Mouse (Mus musculus) limb, embryonic 13.5 days (tissue): ENCODE data around the gene Syt17. TPM values are rescaled to one million over a fixed set of nuclear protein-coding genes. Genes with fewer than 3 reads are reported as not detected.

Experiments
- ATAC-seq: fragments of 200-750 bp; cut with Nextera tagmentation; 2 replicates; pipeline ENCODE4 v1.8.0; 2017; ENCODE audit warnings: low read depth, moderate number of reproducible peaks, moderate TSS enrichment; ENCODE audit not compliant: low FRiP score
- H3K27ac ChIP-seq: fragments of 300-500 bp; sonication (generic); 2 replicates; pipeline ENCODE4 v1.5.1; 2015; ENCODE audit warnings: inconsistent platforms, mild to moderate bottlenecking, moderate library complexity
- H3K27me3 ChIP-seq: fragments of 300-500 bp; sonication (generic); 2 replicates; pipeline ENCODE4 v1.6.1; 2015; ENCODE audit warnings: mild to moderate bottlenecking, inconsistent platforms
- H3K36me3 ChIP-seq: fragments of 300-500 bp; sonication (generic); 2 replicates; pipeline ENCODE4 v1.6.1; 2015; ENCODE audit warnings: inconsistent platforms, mild to moderate bottlenecking, moderate library complexity
- H3K4me1 ChIP-seq: fragments of 300-500 bp; sonication (generic); 2 replicates; pipeline ENCODE4 v1.6.1; 2015; ENCODE audit warnings: inconsistent platforms
- H3K4me2 ChIP-seq: fragments of 300-500 bp; sonication (generic); replicated peaks from 2 replicates; pipeline ENCODE4 v1.6.1; 2015; ENCODE audit warnings: inconsistent platforms, mild to moderate bottlenecking, moderate library complexity
- H3K4me3 ChIP-seq: fragments of 300-500 bp; sonication (generic); 2 replicates; pipeline ENCODE4 v1.5.1; 2015; ENCODE audit warnings: moderate library complexity, mild to moderate bottlenecking, inconsistent platforms
- H3K9ac ChIP-seq: fragments of 300-500 bp; sonication (generic); 2 replicates; pipeline ENCODE4 v1.6.1; 2015; ENCODE audit warnings: mild to moderate bottlenecking, inconsistent platforms
- H3K9me3 ChIP-seq: fragments of 300-500 bp; sonication (generic); 2 replicates; pipeline ENCODE4 v1.6.1; 2016; ENCODE audit warnings: inconsistent platforms
- WGBS: fragments of 180-500 bp; shearing (Covaris S2); methylation state at CpG from one replicate; pipeline ENCODE4 v1.1.7; 2015; 5-methylcytosine and 5-hydroxymethylcytosine counted together
- polyA plus RNA-seq: library from polyadenylated mRNA; unstranded; fragments of >200 nt; fragmentation: Nextera tagmentation; extraction: Ambion mirVana; gene quantifications from 2 replicates; pipeline ENCODE4 v1.2.1, GENCODE M21; 2015

Syt17 gene
- polyA plus RNA-seq, 1 experiment from 2014 or later: 1.8 TPM

GRCm38 (mm10) chr7:118481047-118481810 is 33.2 kb upstream of the Syt17 start:
- ATAC-seq: no peak
- 81% methylated on average over 10 of the region's 10 CpGs for WGBS
- peaks cover 16% of the 10 kb centered on the region for H3K4me1 ChIP-seq

GRCm38 (mm10) chr7:118480160-118480709 is 32.2 kb upstream of the Syt17 start:
- H3K27me3 ChIP-seq: no peaks in the 10 kb centered on the region
- H3K9me3 ChIP-seq: no peaks in the 10 kb centered on the region
- H3K36me3 ChIP-seq: peaks cover 13% of the 10 kb centered on the region; the same call in 1 of the 2 replicates
- no peak overlapping the region for H3K9ac ChIP-seq
- H3K4me2 ChIP-seq: no peak overlapping the region
- no peak overlapping the region for H3K27ac ChIP-seq
- no peak for ATAC-seq
- H3K4me3 ChIP-seq: no peak overlapping the region
- H3K4me1 ChIP-seq: peaks cover 16% of the 10 kb centered on the region
- WGBS: 88% methylated on average over 9 of the region's 9 CpGs

More at GRCm38 (mm10) chr7:118481047-118481810, 33.2 kb upstream of the Syt17 start:
- Histone ChIP-seq H3K9ac (no peak overlapping the region), H3K4me3 (no peak overlapping the region), H3K9me3 (no peaks in the 10 kb centered on the region), H3K27me3 (no peaks in the 10 kb centered on the region), H3K36me3 (peaks cover 20% of the 10 kb centered on the region; the same call in 1 of the 2 replicates), H3K4me2 (no peak overlapping the region), H3K27ac (no peak overlapping the region)

GRCm38 (mm10) chr7:118478835-118479312 is 30.9 kb upstream of the Syt17 start:
- Histone ChIP-seq H3K27ac (no peak overlapping the region; the same call in 1 of the 2 replicates), H3K9ac (no peak overlapping the region), H3K4me2 (no peak overlapping the region), H3K4me3 (no peak overlapping the region), H3K27me3 (no peaks in the 10 kb centered on the region), H3K36me3 (0 out of 2 replicates have a peak, but pooled peaks cover under 1% of the 10 kb centered on the region), H3K9me3 (peaks cover 10% of the 10 kb centered on the region; the same call in 1 of the 2 replicates), H3K4me1 (peaks cover 16% of the 10 kb centered on the region)
- no peak for ATAC-seq
- WGBS: 33% methylated on average over 3 of the region's 3 CpGs

GRCm38 (mm10) chr7:118476428-118476827 is 28.4 kb upstream of the Syt17 start:
- no peak for ATAC-seq
- H3K4me3 ChIP-seq: no peak overlapping the region
- peaks cover 14% of the 10 kb centered on the region for H3K9me3 ChIP-seq
- no peak overlapping the region for H3K4me2 ChIP-seq
- no peaks in the 10 kb centered on the region for H3K27me3 ChIP-seq
- H3K9ac ChIP-seq: no peak overlapping the region
- no peak overlapping the region for H3K27ac ChIP-seq
- no peaks in the 10 kb centered on the region for H3K36me3 ChIP-seq
- 63% methylated on average over 5 of the region's 5 CpGs for WGBS
- H3K4me1 ChIP-seq: peaks cover 16% of the 10 kb centered on the region

- no peak overlapping the region for H3K9ac ChIP-seq
- ATAC-seq: peak; percentile 30; the same call in 1 of the 2 replicates
- H3K4me3 ChIP-seq: no peak overlapping the region
- no peak overlapping the region for H3K4me2 ChIP-seq
- peaks cover 16% of the 10 kb centered on the region for H3K4me1 ChIP-seq
- WGBS: 84% methylated on average over 7 of the region's 7 CpGs
- H3K9me3 ChIP-seq: peaks cover 14% of the 10 kb centered on the region
- no peak overlapping the region for H3K27ac ChIP-seq
- H3K36me3 ChIP-seq: no peaks in the 10 kb centered on the region
- no peaks in the 10 kb centered on the region for H3K27me3 ChIP-seq
Measured at GRCm38 (mm10) chr7:118475008-118475705, 27.1 kb upstream of the Syt17 start.

- Histone ChIP-seq H3K27me3 (no peaks in the 10 kb centered on the region), H3K4me2 (no peak overlapping the region), H3K4me1 (no peaks in the 10 kb centered on the region), H3K9me3 (peaks cover 14% of the 10 kb centered on the region), H3K9ac (no peak overlapping the region), H3K4me3 (no peak overlapping the region), H3K36me3 (no peaks in the 10 kb centered on the region), H3K27ac (no peak overlapping the region)
- no peak for ATAC-seq
- WGBS: 79% methylated on average over 1 of the region's 1 CpGs
Measured at GRCm38 (mm10) chr7:118472886-118473285, 24.9 kb upstream of the Syt17 start.

- 90% methylated on average over 3 of the region's 3 CpGs for WGBS
- H3K4me2 ChIP-seq: no peak overlapping the region
- peaks cover 11% of the 10 kb centered on the region; the same call in 1 of the 2 replicates for H3K4me1 ChIP-seq
- H3K27me3 ChIP-seq: no peaks in the 10 kb centered on the region
- no peak overlapping the region for H3K4me3 ChIP-seq
- no peak overlapping the region for H3K27ac ChIP-seq
- H3K36me3 ChIP-seq: no peaks in the 10 kb centered on the region
- peaks cover 4% of the 10 kb centered on the region for H3K9me3 ChIP-seq
- no peak overlapping the region for H3K9ac ChIP-seq
- ATAC-seq: no peak
Measured at GRCm38 (mm10) chr7:118468060-118468459, 20.0 kb upstream of the Syt17 start.

GRCm38 (mm10) chr7:118464432-118464831 is 16.4 kb upstream of the Syt17 start:
- no peak for ATAC-seq
- Histone ChIP-seq H3K9ac (no peak overlapping the region), H3K4me1 (peaks cover 16% of the 10 kb centered on the region; the same call in 1 of the 2 replicates)

GRCm38 (mm10) chr7:118462818-118463762 is 15.1 kb upstream of the Syt17 start:
- H3K4me1 ChIP-seq: peaks cover 16% of the 10 kb centered on the region; the same call in 1 of the 2 replicates
- no peaks in the 10 kb centered on the region; the same call in 1 of the 2 replicates for H3K27me3 ChIP-seq
- no peak overlapping the region for H3K9ac ChIP-seq
- H3K27ac ChIP-seq: no peak overlapping the region
- H3K4me3 ChIP-seq: no peak overlapping the region
- no peaks in the 10 kb centered on the region for H3K9me3 ChIP-seq
- H3K4me2 ChIP-seq: no peak overlapping the region
- ATAC-seq: no peak
- H3K36me3 ChIP-seq: no peaks in the 10 kb centered on the region
- 50% methylated on average over 11 of the region's 11 CpGs for WGBS

More at GRCm38 (mm10) chr7:118464432-118464831, 16.4 kb upstream of the Syt17 start:
- H3K36me3 ChIP-seq: no peaks in the 10 kb centered on the region
- H3K4me3 ChIP-seq: no peak overlapping the region
- H3K27me3 ChIP-seq: no peaks in the 10 kb centered on the region; the same call in 1 of the 2 replicates
- no peaks in the 10 kb centered on the region for H3K9me3 ChIP-seq
- no peak overlapping the region for H3K27ac ChIP-seq
- no peak overlapping the region for H3K4me2 ChIP-seq
- 36% methylated on average over 4 of the region's 4 CpGs for WGBS

GRCm38 (mm10) chr7:118461400-118462136 is 13.5 kb upstream of the Syt17 start:
- peaks cover 14% of the 10 kb centered on the region; the same call in 1 of the 2 replicates for H3K4me1 ChIP-seq
- H3K4me3 ChIP-seq: no peak overlapping the region
- H3K9me3 ChIP-seq: no peaks in the 10 kb centered on the region
- no peak overlapping the region for H3K9ac ChIP-seq
- no peaks in the 10 kb centered on the region; the same call in 1 of the 2 replicates for H3K27me3 ChIP-seq
- H3K27ac ChIP-seq: no peak overlapping the region
- no peaks in the 10 kb centered on the region for H3K36me3 ChIP-seq
- no peak overlapping the region for H3K4me2 ChIP-seq
- no peak for ATAC-seq
- 58% methylated on average over 16 of the region's 16 CpGs for WGBS
